Mouse (Mus musculus) liver, embryonic 15.5 days (tissue): Measurements from ENCODE around the gene Hps5. TPM values are rescaled to one million over a fixed set of nuclear protein-coding genes. Genes with fewer than 3 reads are reported as not detected.
A peak's percentile ranks its signal among the peaks of the same experiment; 100 is the strongest.

ENCODE experiments used
- ATAC-seq: fragments of 200-750 bp; cut with Nextera tagmentation; 2 replicates; pipeline ENCODE4 v1.8.0; 2017; ENCODE audit warnings: moderate number of reproducible peaks, mild to moderate bottlenecking, moderate library complexity; ENCODE audit not compliant: insufficient read depth
- H3K27ac ChIP-seq: fragments of 300-500 bp; sonication (generic); replicated peaks from 2 replicates; pipeline ENCODE4 v1.5.1; 2015; ENCODE audit warnings: mild to moderate bottlenecking, inconsistent platforms
- H3K27me3 ChIP-seq: fragments of 300-500 bp; sonication (generic); 2 replicates; pipeline ENCODE4 v1.6.1; 2015; ENCODE audit warnings: mild to moderate bottlenecking, inconsistent platforms
- H3K36me3 ChIP-seq: fragments of 300-500 bp; sonication (generic); replicated peaks from 2 replicates; pipeline ENCODE4 v1.6.1; 2015; ENCODE audit warnings: moderate library complexity, mild to moderate bottlenecking, inconsistent platforms
- H3K4me1 ChIP-seq: fragments of 300-500 bp; sonication (generic); replicated peaks from 2 replicates; pipeline ENCODE4 v1.6.1; 2015; ENCODE audit warnings: inconsistent platforms
- H3K4me2 ChIP-seq: fragments of 300-500 bp; sonication (generic); 2 replicates; pipeline ENCODE4 v1.6.1; 2015; ENCODE audit warnings: moderate library complexity, mild to moderate bottlenecking, inconsistent platforms
- H3K4me3 ChIP-seq: fragments of 300-500 bp; sonication (generic); replicated peaks from 2 replicates; pipeline ENCODE4 v1.5.1; 2015; ENCODE audit warnings: mild to moderate bottlenecking, inconsistent platforms
- H3K9ac ChIP-seq: fragments of 300-500 bp; sonication (generic); 2 replicates; pipeline ENCODE4 v1.6.1; 2015; ENCODE audit warnings: moderate library complexity, mild to moderate bottlenecking, inconsistent platforms
- H3K9me3 ChIP-seq: fragments of 300-500 bp; sonication (generic); replicated peaks from 2 replicates; pipeline ENCODE4 v1.6.1; 2016; ENCODE audit warnings: inconsistent platforms
- WGBS: fragments of 180-500 bp; shearing (Covaris S2); methylation state at CpG from one replicate; pipeline ENCODE4 v1.1.7; 2015; ENCODE audit warnings: mixed read lengths; ENCODE audit not compliant: insufficient replicate concordance; 5-methylcytosine and 5-hydroxymethylcytosine counted together
- polyA plus RNA-seq: library from polyadenylated mRNA; unstranded; fragments of >200 nt; fragmentation: Nextera tagmentation; extraction: Ambion mirVana; gene quantifications from 2 replicates; pipeline ENCODE4 v1.2.1, GENCODE M21; 2015

The Hps5 gene
- 6.7 and 7.5 TPM in 2 replicates for polyA plus RNA-seq

DNA sequence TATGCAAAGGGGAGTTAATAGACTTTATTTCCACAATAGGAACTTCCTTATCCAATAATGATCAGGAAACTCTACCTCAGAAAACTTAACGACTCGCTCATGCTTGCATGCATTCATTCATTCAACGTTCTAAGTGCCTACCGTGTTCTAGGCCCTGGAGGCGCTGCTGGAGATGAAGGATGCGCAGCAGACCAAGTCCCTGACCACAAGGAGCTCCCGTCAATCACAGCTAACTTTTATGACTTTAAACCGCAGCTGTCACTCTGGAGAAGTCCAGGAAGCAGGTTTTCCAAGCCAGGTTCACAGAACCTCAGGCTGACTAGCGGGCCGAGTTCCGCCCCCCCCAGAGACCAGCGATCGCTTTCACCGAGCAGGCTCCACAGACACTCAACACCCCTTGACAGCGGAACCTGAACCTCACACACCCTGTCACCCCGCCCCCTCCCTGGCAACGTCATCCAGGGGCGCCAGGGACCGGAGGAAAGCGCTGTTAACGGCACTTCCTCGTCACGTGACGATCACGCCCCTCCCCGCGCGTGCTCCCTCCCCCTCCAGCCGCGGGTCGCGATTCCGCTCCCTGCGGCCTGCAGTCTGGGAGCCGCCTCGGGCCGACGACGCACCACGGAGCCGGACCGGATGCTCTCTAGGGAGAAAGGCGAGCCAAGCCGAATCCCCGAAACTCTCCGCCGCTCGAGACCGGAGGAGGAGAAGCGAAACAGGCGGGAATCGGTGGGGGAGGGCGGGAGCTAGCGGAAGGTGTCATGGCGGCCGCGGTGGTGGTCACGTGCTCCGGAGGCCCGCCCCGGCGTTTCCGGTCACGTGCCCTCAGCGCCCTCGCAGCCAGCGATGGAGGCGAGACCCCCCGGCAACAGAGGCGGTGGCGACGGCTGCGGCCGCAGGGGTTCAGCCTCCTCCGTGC is at the start of gene Hps5, which contains the start of gene Gtf2h1:
TSS of gene Hps5 (minus strand) at position 778 of the 919 bp plus-strand sequence.
TSS of gene Gtf2h1 (plus strand) at position 817 of the 919 bp plus-strand sequence.
- WGBS, result under 1% methylated on average over 75 of the region's 75 CpGs
- peak within 1 kb of the TSS; percentile 86 for H3K27ac ChIP-seq

DNA sequence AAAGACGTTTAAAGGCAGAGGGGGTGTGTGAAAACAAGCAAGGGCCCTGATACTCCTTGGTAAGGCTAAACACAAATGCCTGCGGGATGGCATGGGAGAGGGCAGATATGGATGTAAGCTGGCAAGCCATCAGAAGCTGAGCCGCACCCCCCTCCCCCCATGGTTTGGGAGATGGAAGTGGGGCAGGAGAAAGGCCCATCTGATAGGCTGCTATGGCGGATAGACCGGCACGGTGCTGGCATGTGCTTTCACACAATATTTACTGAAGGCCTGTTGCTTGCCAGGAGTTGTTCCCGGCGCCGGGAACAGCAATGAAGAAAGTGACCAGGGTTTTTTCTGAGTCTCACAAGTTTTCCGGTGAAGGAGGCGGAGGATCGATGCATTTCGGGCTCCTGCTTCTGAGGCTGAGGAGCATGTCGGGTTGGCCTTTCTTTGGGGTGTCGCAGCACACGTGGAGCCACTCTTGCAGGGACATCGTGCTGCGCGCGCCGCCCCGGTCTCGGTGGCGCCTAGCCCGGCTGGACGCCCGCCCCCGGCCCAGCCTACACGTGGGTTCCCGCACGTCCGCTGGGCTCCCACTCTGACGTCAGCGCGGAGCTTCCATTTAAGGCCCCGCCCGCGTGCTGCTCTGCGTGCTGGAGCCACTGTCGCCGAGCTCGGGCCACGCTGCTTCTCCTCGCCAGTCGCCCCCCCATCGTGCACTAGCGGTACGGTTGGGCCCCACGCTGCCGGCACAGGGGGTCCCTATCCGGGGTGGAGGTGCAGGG is 49.5 kb upstream of the Hps5 start:
- peak overlapping the region; percentile 84 for H3K9ac ChIP-seq
- no peaks in the 10 kb centered on the region for H3K9me3 ChIP-seq
- H3K4me1 ChIP-seq, result peaks cover 52% of the 10 kb centered on the region
- no peaks in the 10 kb centered on the region for H3K27me3 ChIP-seq
- peak overlapping the region; percentile 84 for H3K27ac ChIP-seq
- WGBS, result under 1% methylated on average over 51 of the region's 51 CpGs
- H3K4me3 ChIP-seq, result peak overlapping the region; percentile 78
- ATAC-seq, result peak; percentile 74
- peaks cover 23% of the 10 kb centered on the region for H3K36me3 ChIP-seq
- peak overlapping the region; percentile 98 for H3K4me2 ChIP-seq

More for the DNA sequence above, at the start of gene Hps5, which contains the start of gene Gtf2h1:
- no peaks in the 10 kb centered on the region for H3K9me3 ChIP-seq
- H3K4me3 ChIP-seq, result peak within 1 kb of the TSS; percentile 97
- peaks cover 19% of the 10 kb centered on the region for H3K36me3 ChIP-seq
- peak; percentile 97 for ATAC-seq
- peaks cover 36% of the 10 kb centered on the region for H3K4me1 ChIP-seq
- H3K9ac ChIP-seq, result peak within 1 kb of the TSS; percentile 77
- peak within 1 kb of the TSS; percentile 96 for H3K4me2 ChIP-seq
- H3K27me3 ChIP-seq, result no peaks in the 10 kb centered on the region

DNA sequence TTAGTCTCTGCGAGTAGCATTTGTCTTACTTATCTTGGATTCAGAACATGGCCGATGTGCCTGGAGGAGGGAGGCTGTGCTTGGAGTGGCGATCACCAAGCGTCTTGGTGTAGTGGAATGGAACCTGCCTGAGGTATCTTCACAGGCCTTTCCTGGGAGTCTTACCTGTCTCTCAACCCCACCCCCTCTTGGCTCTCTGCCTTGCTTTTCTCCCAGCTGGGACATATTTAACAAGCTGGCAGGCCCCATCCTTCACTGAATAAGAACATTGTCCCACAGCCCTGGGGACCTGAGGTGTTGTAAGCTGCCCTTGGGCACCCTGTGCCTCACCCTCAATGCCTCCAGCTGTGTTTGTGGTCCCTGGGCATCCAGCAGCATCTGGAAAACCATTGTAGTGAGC is 47.7 kb upstream of the Hps5 start:
- no peak overlapping the region for H3K4me2 ChIP-seq
- peaks cover 5% of the 10 kb centered on the region for H3K36me3 ChIP-seq
- no peak overlapping the region for H3K27ac ChIP-seq
- 78% methylated on average over 4 of the region's 4 CpGs for WGBS
- ATAC-seq, result no peak
- peaks cover 69% of the 10 kb centered on the region for H3K4me1 ChIP-seq
- H3K9me3 ChIP-seq, result no peaks in the 10 kb centered on the region
- H3K27me3 ChIP-seq, result no peaks in the 10 kb centered on the region
- no peak overlapping the region for H3K4me3 ChIP-seq
- no peak overlapping the region for H3K9ac ChIP-seq

DNA sequence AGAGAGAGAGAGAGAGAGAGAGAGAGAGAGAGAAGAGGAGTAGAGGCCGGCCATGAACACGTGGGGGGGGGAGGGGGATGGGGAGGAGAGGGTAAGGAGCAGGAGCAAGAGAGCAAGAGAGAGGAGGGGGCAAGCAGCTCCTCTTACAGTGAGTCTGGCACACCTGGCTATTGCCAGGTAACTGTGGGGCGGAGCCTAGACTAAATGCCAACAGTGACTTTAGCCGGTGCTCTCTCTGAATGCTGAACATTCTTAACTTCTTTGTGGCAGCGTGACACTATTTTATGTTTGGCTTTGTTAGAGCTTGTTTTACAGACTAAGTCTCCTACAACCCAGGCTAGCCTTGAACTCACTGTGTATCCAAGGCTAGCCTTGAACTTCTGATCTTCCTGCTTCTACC is 46.4 kb upstream of the Hps5 start:
- Histone ChIP-seq H3K4me2 (no peak overlapping the region), H3K4me1 (peaks cover 77% of the 10 kb centered on the region), H3K9me3 (no peaks in the 10 kb centered on the region), H3K27ac (no peak overlapping the region), H3K9ac (no peak overlapping the region), H3K4me3 (no peak overlapping the region), H3K27me3 (no peaks in the 10 kb centered on the region), H3K36me3 (no peaks in the 10 kb centered on the region)
- WGBS, result 43% methylated on average over 5 of the region's 5 CpGs
- ATAC-seq, result no peak

DNA sequence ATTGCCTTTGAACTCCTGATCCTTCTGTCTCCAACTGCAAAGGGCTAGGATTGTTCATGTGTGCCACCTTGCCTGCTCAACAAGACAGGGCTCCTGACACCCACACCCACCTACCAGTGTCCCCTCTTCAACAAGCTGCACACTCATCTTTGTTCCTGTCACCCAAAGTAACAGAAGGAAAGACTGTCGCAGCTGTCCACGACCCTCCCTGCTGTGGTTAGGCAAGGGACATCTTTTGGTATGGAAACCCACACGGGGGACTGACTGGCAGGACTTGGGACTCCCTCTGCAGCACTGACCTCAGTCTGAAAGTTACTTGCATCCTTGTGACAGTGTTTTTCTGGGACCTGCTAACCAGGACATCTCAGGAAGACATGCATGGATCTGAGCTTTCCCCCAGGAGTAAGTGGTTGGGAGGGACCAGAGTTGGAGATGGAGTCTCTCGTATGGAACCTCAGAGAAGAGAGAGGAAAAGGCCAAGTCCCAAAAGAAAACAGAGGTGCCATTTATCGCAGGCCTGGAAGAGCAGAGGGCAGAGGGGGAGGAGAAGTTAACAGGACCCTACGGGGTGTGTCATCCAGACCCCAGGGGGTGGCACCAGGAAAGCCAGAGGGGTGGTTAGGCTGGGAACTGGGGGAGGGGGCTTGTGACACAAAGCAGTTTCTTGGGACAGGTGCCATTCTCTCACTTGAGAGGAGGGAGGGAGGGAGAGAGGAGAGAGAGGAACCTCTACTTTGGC is 45.1 kb upstream of the Hps5 start, which contains the start of gene Ldha:
TSS of gene Ldha (plus strand) at position 689 of the 739 bp plus-strand sequence.
- Histone ChIP-seq H3K36me3 (no peaks in the 10 kb centered on the region), H3K4me2 (no peak within 1 kb of the TSS), H3K27me3 (no peaks in the 10 kb centered on the region), H3K27ac (no peak within 1 kb of the TSS), H3K9ac (no peak within 1 kb of the TSS), H3K4me1 (peaks cover 64% of the 10 kb centered on the region), H3K4me3 (no peak within 1 kb of the TSS), H3K9me3 (no peaks in the 10 kb centered on the region)
- WGBS, result 36% methylated on average over 6 of the region's 6 CpGs
- no peak for ATAC-seq

DNA sequence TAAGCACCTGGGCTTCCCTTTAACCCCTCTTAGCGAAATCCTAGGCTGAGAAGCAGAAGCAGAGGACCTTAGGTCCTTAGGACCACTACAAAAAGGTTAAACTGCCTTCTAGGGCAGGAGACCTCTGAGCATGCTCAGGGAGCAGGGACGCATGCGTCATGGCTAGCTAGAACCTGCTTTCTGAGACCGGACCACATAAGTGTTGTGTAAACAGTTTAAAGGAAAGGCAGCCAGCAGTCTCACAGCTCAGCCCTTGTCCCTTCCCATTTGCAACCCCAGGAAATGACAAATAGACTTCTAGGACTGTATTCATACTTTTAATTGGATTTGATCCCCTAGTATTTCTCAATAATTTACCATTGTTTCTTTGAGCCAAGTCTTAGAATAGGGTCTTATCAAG is 44.5 kb upstream of the Hps5 start:
- Histone ChIP-seq H3K36me3 (no peaks in the 10 kb centered on the region), H3K9me3 (no peaks in the 10 kb centered on the region), H3K4me1 (peaks cover 58% of the 10 kb centered on the region), H3K9ac (no peak overlapping the region), H3K4me3 (no peak overlapping the region), H3K27ac (0 out of 2 replicates have a peak overlapping the region, but pooled peaks have one; percentile 76), H3K27me3 (no peaks in the 10 kb centered on the region), H3K4me2 (no peak overlapping the region)
- 54% methylated on average over 4 of the region's 4 CpGs for WGBS
- no peak for ATAC-seq

DNA sequence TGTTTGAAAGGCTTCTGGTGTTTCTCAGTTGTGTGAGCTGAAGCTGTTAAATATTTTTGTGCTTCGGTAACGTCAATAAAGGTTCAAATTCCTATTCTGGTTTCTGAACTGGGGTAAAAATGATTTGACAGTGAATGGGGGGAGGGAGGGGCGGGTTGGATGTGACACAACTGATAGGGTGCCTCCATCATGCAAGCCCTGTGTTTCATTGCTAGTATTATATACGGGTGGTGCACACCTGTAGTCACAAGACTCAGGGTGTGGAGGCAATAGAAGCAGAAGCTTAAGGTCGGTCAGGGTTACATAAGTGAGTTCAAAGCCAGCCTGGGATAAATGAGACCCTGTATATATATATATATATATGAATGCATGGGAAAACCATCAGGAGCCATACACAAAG is 44.0 kb upstream of the Hps5 start:
- H3K4me2 ChIP-seq, result no peak overlapping the region
- H3K27me3 ChIP-seq, result no peaks in the 10 kb centered on the region
- WGBS, result 45% methylated on average over 5 of the region's 5 CpGs
- H3K9ac ChIP-seq, result no peak overlapping the region
- peaks cover 53% of the 10 kb centered on the region for H3K4me1 ChIP-seq
- H3K36me3 ChIP-seq, result no peaks in the 10 kb centered on the region
- ATAC-seq, result no peak
- H3K4me3 ChIP-seq, result no peak overlapping the region
- peak overlapping the region; percentile 76; the same call in 1 of the 2 replicates for H3K27ac ChIP-seq
- no peaks in the 10 kb centered on the region for H3K9me3 ChIP-seq

DNA sequence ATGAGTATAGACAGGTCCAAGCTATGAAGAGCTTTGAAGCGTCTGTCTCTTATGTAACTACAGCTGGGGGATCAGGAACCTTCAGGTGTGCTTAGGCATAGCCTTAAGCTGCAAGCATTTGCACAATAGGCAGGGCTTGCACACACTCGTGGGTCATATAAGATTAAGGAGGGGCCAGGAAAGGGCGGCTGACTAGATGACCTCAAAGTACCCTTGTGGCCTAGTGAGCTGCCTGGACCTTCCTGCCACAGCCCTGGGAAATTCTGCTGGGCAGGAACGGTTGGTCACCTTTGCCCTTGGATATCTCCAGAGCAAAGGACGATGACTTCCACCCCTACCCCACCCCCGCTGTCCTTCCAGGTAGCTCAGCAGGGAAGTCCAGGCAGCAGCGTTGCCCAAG is 43.6 kb upstream of the Hps5 start:
- H3K36me3 ChIP-seq, result no peaks in the 10 kb centered on the region
- H3K4me2 ChIP-seq, result peak overlapping the region; percentile 46
- peaks cover 51% of the 10 kb centered on the region for H3K4me1 ChIP-seq
- H3K27ac ChIP-seq, result peak overlapping the region; percentile 76
- WGBS, result 24% methylated on average over 7 of the region's 7 CpGs
- H3K4me3 ChIP-seq, result no peak overlapping the region
- H3K9ac ChIP-seq, result no peak overlapping the region
- ATAC-seq, result peak; percentile 24; the same call in 1 of the 2 replicates
- no peaks in the 10 kb centered on the region for H3K27me3 ChIP-seq
- H3K9me3 ChIP-seq, result no peaks in the 10 kb centered on the region

DNA sequence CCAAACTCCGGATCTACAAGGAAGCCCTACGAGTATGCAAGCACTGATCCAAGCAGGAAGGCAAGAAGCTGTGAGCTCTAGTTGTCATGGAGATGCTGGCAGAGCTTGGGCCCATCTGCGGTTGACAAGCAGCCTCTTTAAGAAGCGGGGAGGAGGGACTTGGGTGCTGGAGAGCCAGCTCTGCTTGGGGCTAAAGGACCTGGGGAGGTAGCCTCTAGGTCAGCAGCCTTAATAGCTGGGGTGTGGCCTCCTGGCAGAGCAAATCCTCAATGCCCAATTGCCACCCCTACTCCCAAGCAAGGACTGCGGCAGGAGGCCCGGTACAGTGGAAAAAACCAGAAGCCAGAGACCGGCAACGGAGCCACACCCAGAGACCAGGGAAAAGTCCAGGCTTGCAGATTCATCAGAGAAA is 43.0 kb upstream of the Hps5 start:
- H3K27me3 ChIP-seq, result no peaks in the 10 kb centered on the region
- peaks cover 53% of the 10 kb centered on the region for H3K4me1 ChIP-seq
- H3K4me2 ChIP-seq, result peak overlapping the region; percentile 46
- ATAC-seq, result no peak
- peak overlapping the region; percentile 76 for H3K27ac ChIP-seq
- no peaks in the 10 kb centered on the region for H3K9me3 ChIP-seq
- no peak overlapping the region for H3K9ac ChIP-seq
- WGBS, result 3% methylated on average over 8 of the region's 8 CpGs
- no peaks in the 10 kb centered on the region for H3K36me3 ChIP-seq
- H3K4me3 ChIP-seq, result no peak overlapping the region

DNA sequence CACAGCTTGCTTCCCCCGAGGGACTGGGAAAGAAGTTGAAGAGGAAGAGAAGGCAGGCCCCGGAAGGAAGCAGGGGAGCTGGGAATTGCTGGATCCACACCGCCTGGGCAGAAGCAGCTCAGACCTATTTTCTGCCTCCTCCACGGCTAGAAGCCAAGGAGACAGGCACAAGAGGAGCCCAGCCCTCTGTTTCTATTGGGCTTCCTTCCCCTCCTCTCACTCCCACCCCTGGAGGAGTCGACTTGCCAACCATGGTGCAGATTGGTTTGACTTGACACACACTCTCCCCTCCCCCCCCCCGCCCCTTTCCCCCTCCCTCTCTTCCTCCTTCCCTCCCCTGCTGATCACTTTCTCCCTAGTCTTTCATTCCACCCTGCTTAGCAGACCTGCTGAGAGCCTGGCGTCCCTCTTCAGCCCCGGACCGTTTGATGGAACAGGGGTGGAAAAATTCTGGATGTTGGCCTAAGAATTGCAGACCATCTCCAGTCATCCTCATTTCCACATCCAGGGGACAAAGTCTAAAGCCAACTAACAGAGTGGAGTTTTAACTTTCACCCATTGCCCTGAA is 42.3 kb upstream of the Hps5 start:
- Histone ChIP-seq H3K4me3 (no peak overlapping the region), H3K27ac (peak overlapping the region; percentile 76), H3K9me3 (no peaks in the 10 kb centered on the region), H3K27me3 (no peaks in the 10 kb centered on the region), H3K4me1 (peaks cover 54% of the 10 kb centered on the region), H3K9ac (no peak overlapping the region), H3K36me3 (no peaks in the 10 kb centered on the region), H3K4me2 (peak overlapping the region; percentile 46)
- ATAC-seq, result peak; percentile 13; the same call in 1 of the 2 replicates
- WGBS, result 5% methylated on average over 9 of the region's 9 CpGs
